Mouse (Mus musculus): Measurements from ENCODE around the gene Igf2r.
"Not testable (repeated sequence)": the region's sequence is repeated elsewhere in the genome, so short reads cannot be mapped to it uniquely, and the experiment has no call there.

DNA sequence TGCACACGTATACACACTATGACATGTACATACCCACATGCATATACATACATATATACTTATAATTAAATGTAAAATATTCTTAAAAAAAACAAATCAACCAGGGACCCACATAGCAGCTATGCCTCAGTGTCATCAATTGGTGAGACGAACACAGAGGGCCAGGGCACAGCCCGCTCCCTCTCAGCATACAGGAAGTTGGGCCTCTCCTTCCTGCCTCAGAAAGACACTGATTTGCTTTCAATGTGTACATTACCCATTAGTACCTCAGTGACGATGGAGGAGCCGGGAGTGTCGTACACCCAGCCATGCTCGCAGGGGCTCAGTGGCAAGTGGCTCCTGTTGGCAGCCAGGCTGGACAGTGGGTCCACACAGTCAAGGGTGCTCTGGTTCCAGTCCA, 94.5 kb downstream of the Igf2r start:
- TF ChIP-seq POLR2A (IDR thresholded peaks at IDR 0.05; ENCODE audit: control insufficient read depth, low read depth, low read length); CTCF (IDR thresholded peaks at IDR 0.05; ENCODE audit: control insufficient read depth, insufficient read depth, insufficient replicate concordance, low read depth, low read length): not testable (repeated sequence)

Measured in testis, adult 2 months (tissue).